Mouse (Mus musculus) natural killer cell, adult 2 months (primary cell): ENCODE results near the gene Nt5c1a.

Experiments used
- DNase-seq, 2 experiments: peaks; one replicate each; pipeline ENCODE4 v3.0.0; 2022; ENCODE audit warnings: low spot score in 2 of 2

Gene Nt5c1a

DNA sequence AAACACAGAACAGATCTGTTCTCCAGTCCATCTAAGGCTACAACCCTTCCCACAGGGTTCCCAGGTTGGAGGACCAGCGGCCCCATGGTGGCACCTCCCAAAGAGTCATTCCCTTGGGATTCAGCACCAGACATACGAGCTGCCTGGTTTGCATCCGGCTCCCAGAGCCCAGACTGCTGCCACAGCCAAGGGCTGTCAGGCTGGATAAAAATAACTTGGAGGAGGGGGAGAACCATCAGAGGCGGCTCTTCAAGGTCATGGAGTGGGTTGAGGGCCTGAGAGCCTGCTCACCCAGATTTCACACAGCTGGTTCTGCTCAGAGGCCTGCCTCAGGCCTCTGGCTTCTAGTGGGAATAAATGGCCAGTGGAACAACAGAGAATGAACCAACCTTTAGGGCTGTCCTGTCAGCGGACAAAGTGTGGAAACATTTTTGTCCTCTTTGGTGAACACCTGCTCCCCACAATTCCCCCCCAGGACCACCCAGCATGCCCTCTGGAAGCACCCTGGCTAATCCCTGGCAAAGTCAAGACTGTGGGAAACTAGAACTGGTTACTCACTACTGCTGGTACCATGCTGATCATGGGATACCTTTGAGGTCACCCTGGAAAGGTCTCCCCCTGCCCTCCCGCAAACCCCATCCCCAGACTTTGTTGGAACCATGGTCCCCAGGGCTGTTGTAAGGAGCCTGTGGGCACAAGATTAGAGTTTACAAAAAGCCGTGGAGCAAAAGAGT, 46.0 kb downstream of the Nt5c1a start:
- no peak for DNase-seq

DNA sequence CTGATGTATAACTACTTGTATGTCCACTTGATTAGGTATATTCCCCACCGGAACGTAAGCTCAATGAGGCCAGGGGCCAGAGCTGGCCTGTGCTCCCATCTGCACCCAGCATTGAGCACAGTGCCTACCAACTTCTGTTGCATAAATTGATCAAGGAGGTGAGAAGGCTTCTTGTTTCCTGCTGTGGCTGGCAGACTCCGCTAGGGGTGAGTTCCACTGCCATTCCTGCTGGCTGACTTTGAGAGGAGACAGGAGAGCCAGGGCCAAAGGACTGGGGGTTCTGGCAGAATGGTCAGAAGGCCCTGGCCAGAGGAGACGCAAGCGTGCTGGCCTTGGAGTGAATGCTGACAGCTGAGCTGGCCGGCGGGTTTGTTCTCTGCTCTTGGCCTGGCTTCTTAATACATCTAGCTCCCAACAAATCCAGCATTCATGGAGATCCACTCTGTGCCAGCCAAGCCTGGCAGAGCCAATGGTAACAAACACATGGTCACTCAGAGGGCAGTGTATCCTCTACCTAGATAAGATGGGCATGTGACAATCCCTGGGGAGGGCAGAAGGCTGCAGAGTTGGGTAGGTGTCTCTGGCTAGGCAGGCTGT, 47.8 kb downstream of the Nt5c1a start:
- no peak for DNase-seq

GRCm38 (mm10) chr4:123252214-123252613, 50.9 kb downstream of the Nt5c1a start:
- no peak for DNase-seq

- no peak for DNase-seq
These were observed 53.3 kb downstream of the Nt5c1a start for GRCm38 (mm10) chr4:123254617-123255016.

DNA sequence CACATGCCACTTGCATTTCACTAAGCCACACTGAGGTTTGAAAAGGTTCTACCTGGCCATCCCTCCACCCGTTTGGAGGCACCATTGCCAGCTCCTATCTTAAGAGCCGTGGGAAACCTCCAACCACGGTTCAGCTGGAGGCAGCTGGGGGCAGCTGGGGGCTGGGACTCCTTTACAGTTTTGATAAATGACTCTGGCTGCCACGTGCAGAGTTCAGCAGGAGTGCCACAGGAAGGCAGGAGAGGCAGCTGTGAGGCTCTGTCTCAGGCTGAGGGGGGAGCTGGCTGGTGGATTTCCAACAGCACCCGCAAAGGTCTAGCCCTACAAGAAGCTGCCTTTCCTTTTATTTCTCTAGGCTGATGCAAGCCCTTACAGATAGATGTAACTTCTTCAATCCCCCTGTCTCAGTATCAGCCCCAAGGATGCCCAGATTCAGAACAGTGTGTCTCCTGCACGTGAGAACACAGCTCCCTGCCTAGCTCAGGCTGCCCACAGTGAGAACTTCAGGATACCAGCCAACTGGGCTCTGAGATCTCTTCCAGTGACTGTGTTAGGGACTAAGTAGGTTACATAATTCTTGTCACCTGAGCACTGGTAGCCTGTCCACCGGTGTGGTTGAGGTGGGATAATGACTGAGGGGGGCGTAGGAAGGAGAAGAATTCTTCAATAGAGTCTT, 58.9 kb downstream of the Nt5c1a start:
- no peak for DNase-seq

- no peak for DNase-seq
These were observed 60.6 kb downstream of the Nt5c1a start, which contains the start of gene Pabpc4 for GRCm38 (mm10) chr4:123261721-123262401. Gene Pabpc4, plus strand, starts transcription at chr4:123262351.
